Mouse (Mus musculus): ENCODE measurements around the gene Pla2g4b. TPM values are rescaled to one million over a fixed set of nuclear protein-coding genes. Genes with fewer than 3 reads are reported as not detected.
A peak's percentile ranks its signal among the peaks of the same experiment; 100 is the strongest.

Pla2g4b gene
- 1 to 10 TPM; 1.1 to 4.0 TPM for total RNA-seq (2021)
- long read RNA-seq, experiment 1, result 0 reads
- long read RNA-seq, experiment 2, result 0 reads

GRCm38 (mm10) chr2:120032726-120033467 is at the start of gene Pla2g4b:
Gene Pla2g4b (plus strand): TSS chr2:120033417.
- DNase-seq, result no peak

- DNase-seq, result no peak
Measured at GRCm38 (mm10) chr2:119985871-119986270, 47.3 kb upstream of the Pla2g4b start.

GRCm38 (mm10) chr2:119986369-119986768 is 46.8 kb upstream of the Pla2g4b start:
- DNase-seq, result no peak

- DNase-seq, result no peak
Measured at GRCm38 (mm10) chr2:119987441-119987840, 45.8 kb upstream of the Pla2g4b start.

- DNase-seq, result no peak
Measured at GRCm38 (mm10) chr2:119988952-119989351, 44.3 kb upstream of the Pla2g4b start.

DNA sequence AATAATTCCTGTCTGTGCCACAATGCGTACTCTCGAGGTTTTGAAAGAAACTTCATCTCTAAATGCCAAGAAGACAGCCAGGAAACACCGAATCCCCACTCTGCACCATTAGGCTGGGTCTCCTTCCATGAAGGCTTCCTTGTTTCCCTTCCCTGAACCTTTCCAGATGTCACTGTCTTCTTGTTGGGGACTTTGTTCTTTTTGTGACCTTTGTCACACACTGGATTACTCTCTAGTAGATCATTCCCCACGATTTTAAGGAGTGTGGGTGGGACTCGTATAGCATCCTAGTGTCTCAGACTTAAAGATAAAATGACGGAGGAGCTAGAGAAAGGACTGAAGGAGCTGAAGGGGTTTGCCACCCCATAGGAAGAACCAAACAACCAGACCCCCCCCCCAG is 42.3 kb upstream of the Pla2g4b start:
- no peak for DNase-seq

- no peak for DNase-seq
Measured at GRCm38 (mm10) chr2:119992349-119992748, 40.9 kb upstream of the Pla2g4b start.

GRCm38 (mm10) chr2:119993515-119993914 is 39.7 kb upstream of the Pla2g4b start:
- DNase-seq, result no peak

DNA sequence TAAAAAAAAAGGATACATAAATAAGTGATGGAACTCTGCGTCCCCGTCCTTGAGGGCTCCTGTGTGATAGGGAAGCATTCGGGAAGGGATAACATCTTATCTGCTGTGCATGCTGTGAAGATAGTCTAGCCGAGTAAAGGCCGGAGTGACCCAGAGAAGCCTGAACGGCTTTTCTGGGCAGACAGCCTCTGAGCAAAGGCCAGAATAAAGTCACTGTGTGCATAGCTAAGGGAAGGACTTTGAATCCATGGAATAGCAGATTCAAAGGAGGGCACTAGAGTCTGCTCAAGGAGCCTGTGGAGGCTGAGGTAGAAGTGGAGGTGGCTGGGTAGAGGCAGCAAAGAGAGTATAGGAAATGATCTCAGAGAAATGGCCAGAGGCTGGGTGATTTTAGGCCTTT is 38.4 kb upstream of the Pla2g4b start:
- no peak for DNase-seq

- peak; percentile 38 for DNase-seq
Measured at GRCm38 (mm10) chr2:119995391-119996281, 37.6 kb upstream of the Pla2g4b start.

- DNase-seq, result no peak
Measured at GRCm38 (mm10) chr2:119997354-119997753, 35.9 kb upstream of the Pla2g4b start.

DNA sequence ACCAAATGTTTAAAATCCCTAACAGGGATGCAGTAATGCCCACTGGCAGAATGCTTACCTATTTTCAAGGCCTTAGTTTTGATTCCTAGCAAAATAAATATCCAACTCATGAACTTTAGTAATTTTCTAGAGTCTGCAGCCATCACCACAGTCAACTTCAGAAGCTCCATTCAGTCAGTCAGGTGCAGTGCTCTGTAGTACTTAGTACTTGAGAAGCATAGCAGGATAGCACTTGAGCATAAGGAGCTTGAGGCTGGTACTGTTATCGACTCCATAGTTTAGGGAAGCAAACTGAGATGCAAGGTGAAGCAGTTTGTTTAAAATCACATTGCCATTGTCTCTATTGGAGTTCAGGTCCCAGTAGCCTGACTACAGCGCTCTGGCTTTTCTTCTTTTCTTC is 33.5 kb upstream of the Pla2g4b start:
- no peak for DNase-seq

DNA sequence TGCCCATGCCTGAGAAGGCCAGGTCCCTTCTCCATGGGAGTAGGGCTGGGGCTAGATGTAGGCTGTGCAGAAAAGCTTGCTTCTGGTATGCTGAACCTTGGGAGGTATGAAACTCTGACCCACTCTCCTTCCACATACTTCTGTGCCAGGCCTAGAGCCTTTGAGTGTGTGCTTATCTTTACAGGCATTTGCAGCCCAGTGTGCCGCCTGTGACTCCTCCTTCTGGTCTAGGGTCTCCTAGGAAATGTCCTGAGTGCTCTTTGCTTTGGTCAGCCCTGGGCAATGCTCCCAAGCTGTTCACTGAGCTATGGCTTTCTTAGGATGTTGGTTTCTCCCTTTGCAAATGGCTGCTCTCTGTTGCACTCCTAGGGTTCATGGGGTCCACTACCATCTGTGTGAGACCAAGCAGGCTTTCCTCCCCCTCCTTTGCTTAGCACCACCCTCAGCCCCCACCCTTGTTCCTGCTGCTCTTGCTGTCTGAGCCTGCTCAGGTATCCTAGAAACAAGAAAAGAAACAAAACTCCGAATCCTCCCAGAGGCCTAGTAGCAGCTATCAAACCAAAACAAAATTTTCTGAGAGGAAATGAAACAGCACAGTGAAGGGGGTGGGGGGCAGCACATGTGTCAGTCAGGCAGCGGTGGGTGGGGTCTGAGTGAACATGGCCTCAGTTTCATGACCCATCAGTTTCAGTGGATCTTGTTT is 32.2 kb upstream of the Pla2g4b start:
- DNase-seq, result no peak

GRCm38 (mm10) chr2:120001956-120002355 is 31.3 kb upstream of the Pla2g4b start:
- no peak for DNase-seq

DNA sequence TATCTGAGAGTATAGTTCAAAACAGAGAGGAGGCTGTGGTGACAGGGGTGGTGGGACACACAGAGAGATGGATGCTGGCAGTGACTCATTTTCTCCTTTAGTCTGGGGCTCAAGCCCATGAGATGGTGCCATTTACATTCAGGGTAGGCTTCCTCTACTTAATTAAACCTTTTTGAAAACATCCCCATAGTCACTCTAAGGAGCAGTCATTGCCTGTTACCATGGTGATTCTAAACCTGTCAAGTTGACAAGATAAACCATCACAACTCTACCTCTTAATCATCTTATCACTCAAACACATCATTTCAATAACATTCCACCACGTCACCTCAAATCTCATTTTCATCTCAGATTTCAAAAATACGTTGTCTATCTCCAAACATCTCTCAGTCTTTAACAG is 29.2 kb upstream of the Pla2g4b start:
- no peak for DNase-seq

GRCm38 (mm10) chr2:120006696-120007095 is 26.5 kb upstream of the Pla2g4b start:
- no peak for DNase-seq

- DNase-seq, result peak; percentile 40
Measured at GRCm38 (mm10) chr2:120007680-120008210, 25.5 kb upstream of the Pla2g4b start.

GRCm38 (mm10) chr2:120008672-120009071 is 24.5 kb upstream of the Pla2g4b start:
- no peak for DNase-seq

DNA sequence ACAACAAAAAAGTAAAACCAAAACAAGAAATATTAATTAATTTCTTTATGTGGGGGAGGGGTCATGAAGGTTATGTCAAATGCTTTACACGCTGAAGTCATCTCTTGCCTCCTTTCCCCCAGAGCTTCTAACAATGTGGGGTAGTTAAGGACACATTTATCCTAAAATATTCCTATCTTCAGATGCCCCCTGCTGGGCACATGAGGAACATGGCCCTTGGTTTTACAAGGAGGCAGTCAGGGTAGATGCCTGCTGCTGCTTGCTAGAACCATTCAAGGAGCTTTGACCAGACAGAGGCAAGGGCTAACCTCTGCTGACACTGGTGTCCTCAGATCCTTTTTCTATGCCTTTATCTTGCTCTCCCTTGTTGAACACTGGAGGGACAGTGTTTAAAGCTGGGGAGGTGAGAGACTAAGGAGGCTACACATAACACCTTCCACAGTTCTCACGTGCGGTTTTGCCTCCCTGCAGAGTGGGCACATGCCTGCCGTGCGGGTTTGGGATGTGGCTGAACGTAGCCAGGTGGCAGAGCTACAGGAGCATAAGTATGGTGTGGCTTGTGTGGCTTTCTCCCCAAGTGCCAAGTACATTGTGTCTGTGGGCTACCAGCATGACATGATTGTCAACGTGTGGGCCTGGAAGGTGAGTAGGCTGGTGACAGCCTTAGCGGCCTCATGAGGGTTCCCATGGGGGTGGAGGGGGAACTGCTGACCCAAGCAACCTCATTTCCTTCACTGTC is 21.6 kb upstream of the Pla2g4b start:
- DNase-seq, result peak; percentile 76

DNA sequence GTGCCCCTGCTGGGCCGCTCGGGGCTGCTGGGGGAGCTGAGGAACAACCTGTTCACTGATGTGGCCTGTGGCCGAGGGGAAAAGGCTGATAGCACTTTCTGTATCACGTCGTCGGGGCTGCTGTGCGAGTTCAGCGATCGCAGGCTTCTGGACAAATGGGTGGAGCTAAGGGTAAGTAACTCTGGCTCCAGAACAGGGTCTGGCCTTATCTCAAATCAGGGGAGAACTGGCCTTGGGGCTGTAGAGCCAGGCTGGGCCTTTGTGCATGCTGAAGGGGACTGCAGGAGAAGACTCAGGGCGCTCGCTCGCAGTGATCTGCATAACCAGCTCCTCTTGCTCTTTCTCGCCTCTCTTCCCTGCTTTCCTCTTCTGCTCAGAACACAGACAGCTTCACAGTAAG is 20.3 kb upstream of the Pla2g4b start:
- DNase-seq, result peak; percentile 34

- no peak for DNase-seq
Measured at GRCm38 (mm10) chr2:120013831-120014486, 19.3 kb upstream of the Pla2g4b start.
